Comparison of ENCODE assay signal across 8 mouse cellular contexts in genomic region chr15:68363058-68363735, GRCm38 (mm10).
DNase-seq lines count a peak whose midpoint lies in the region; ATAC-seq and TF ChIP-seq lines count a peak whose summit lies in the region.

No protein-coding gene starts in this region.

- peak overlapping the region; percentile 86 for H3K4me3 ChIP-seq in forebrain, embryonic 10.5 days
- peak overlapping the region; percentile 99 for H3K4me3 ChIP-seq in heart, embryonic 15.5 days
- peak overlapping the region; percentile 65 to 70 for H3K4me3 ChIP-seq in liver, embryonic 14.5 days (ENCODE audit: insufficient read depth in 1 of 2, low read depth in 2 of 2, low read length in 2 of 2)
- peak overlapping the region; percentile 86 for H3K4me3 ChIP-seq in neural tube, embryonic 11.5 days (ENCODE audit: low read depth, low read length)
- H3K4me3 ChIP-seq in stomach, postnatal 0 days (ENCODE audit: low read depth, low read length): peak overlapping the region; percentile 93

- no peaks in the 10 kb centered on the region for H3K27me3 ChIP-seq in forebrain, embryonic 10.5 days (ENCODE audit: poor library complexity, severe bottlenecking)
- H3K27me3 ChIP-seq in heart, embryonic 15.5 days: no peaks in the 10 kb centered on the region
- no peaks in the 10 kb centered on the region for H3K27me3 ChIP-seq in liver, embryonic 14.5 days (ENCODE audit: control insufficient read depth, insufficient read depth, low read length)
- no peaks in the 10 kb centered on the region for H3K27me3 ChIP-seq in neural tube, embryonic 11.5 days (ENCODE audit: control insufficient read depth, insufficient read depth, low read length)
- H3K27me3 ChIP-seq in stomach, postnatal 0 days (ENCODE audit: control insufficient read depth, insufficient read depth, low read length): no peaks in the 10 kb centered on the region

- no peak for TF ChIP-seq EP300 in liver, embryonic 14.5 days (IDR thresholded peaks at IDR 0.05; ENCODE audit: low read depth)
- TF ChIP-seq EP300 in stomach, postnatal 0 days (optimal IDR thresholded peaks at IDR 0.05): no peak

- peak overlapping the region; percentile 64 for H3K4me2 ChIP-seq in heart, embryonic 15.5 days
- H3K4me2 ChIP-seq in liver, embryonic 14.5 days (ENCODE audit: low read depth): peak overlapping the region; percentile 65
- H3K4me2 ChIP-seq in neural tube, embryonic 11.5 days (ENCODE audit: low read depth): peak overlapping the region; percentile 77
- peak overlapping the region; percentile 79 for H3K4me2 ChIP-seq in stomach, postnatal 0 days (replicated peaks; ENCODE audit: low read depth)

- H3K27ac ChIP-seq in forebrain, embryonic 10.5 days: peak overlapping the region; percentile 92
- H3K27ac ChIP-seq in heart, embryonic 15.5 days: peak overlapping the region; percentile 97
- H3K27ac ChIP-seq in liver, embryonic 14.5 days: no peak overlapping the region
- H3K27ac ChIP-seq in neural tube, embryonic 11.5 days (ENCODE audit: low read depth, low read length): peak overlapping the region; percentile 95
- peak overlapping the region; percentile 96 for H3K27ac ChIP-seq in stomach, postnatal 0 days (replicated peaks)

- TF ChIP-seq CTCF in liver, embryonic 14.5 days (IDR thresholded peaks at IDR 0.05; ENCODE audit: low read depth): no peak
- peak; percentile 35 for TF ChIP-seq CTCF in stomach, postnatal 0 days (IDR thresholded peaks at IDR 0.05; ENCODE audit: low read depth)

- peak; percentile 96 for DNase-seq in c-Kit-positive CD71-negative TER-119-negative erythroid progenitor cells, embryonic 14.5 days (ENCODE audit: low read depth)
- DNase-seq in forebrain, embryonic 10.5 days (ENCODE audit: extremely low spot score, low spot score): peak; percentile 98
- DNase-seq in kidney, postnatal 25 days: peak; percentile 99 to 100
- DNase-seq in liver, embryonic 14.5 days (ENCODE audit: low read depth in 3 of 3, low spot score in 3 of 3): peak; percentile 93 to 94 (median 93)
- peak; percentile 100 for DNase-seq in neural tube, embryonic 11.5 days (ENCODE audit: low spot score)
- DNase-seq in stomach, postnatal 0 days (ENCODE audit: low spot score): peak; percentile 99

- peak; percentile 91 for ATAC-seq in CD4-positive, CD25-positive, alpha-beta regulatory T cell, adult 4 months
- peak; percentile 94 for ATAC-seq in heart, embryonic 15.5 days (replicated peaks; ENCODE audit: insufficient number of reproducible peaks, insufficient read depth, low FRiP score, low read depth)
- peak; percentile 93 for ATAC-seq in liver, embryonic 14.5 days (ENCODE audit: insufficient read depth)
- ATAC-seq in neural tube, embryonic 11.5 days (ENCODE audit: insufficient read depth, low FRiP score, low TSS enrichment): peak; percentile 94
- peak; percentile 97 for ATAC-seq in stomach, postnatal 0 days (ENCODE audit: low FRiP score, low TSS enrichment)

- H3K9me3 ChIP-seq in forebrain, embryonic 10.5 days: no peaks in the 10 kb centered on the region
- no peaks in the 10 kb centered on the region for H3K9me3 ChIP-seq in heart, embryonic 15.5 days (replicated peaks)
- no peaks in the 10 kb centered on the region for H3K9me3 ChIP-seq in liver, embryonic 14.5 days (ENCODE audit: control insufficient read depth, low read length)
- H3K9me3 ChIP-seq in neural tube, embryonic 11.5 days (ENCODE audit: control insufficient read depth, low read length): no peaks in the 10 kb centered on the region
- no peaks in the 10 kb centered on the region for H3K9me3 ChIP-seq in stomach, postnatal 0 days (ENCODE audit: control insufficient read depth, low read length)

- under 1% methylated on average over 65 of the region's 72 CpGs for WGBS in forebrain, embryonic 10.5 days
- under 1% methylated on average over 69 of the region's 72 CpGs for WGBS in heart, embryonic 15.5 days
- under 1% methylated on average over 64 of the region's 72 CpGs for WGBS in liver, embryonic 14.5 days (ENCODE audit: insufficient replicate concordance)
- WGBS in neural tube, embryonic 11.5 days: under 1% methylated on average over 38 of the region's 72 CpGs
- WGBS in stomach, postnatal 0 days: under 1% methylated on average over 52 of the region's 72 CpGs

- H3K4me1 ChIP-seq in forebrain, embryonic 10.5 days: peaks cover 22% of the 10 kb centered on the region
- H3K4me1 ChIP-seq in heart, embryonic 15.5 days (replicated peaks): peaks cover 12% of the 10 kb centered on the region
- H3K4me1 ChIP-seq in liver, embryonic 14.5 days (replicated peaks; ENCODE audit: control insufficient read depth in 2 of 2, insufficient read depth in 2 of 2, low read length in 1 of 2): peaks cover 8 to 10% of the 10 kb centered on the region in 2 experiments
- H3K4me1 ChIP-seq in neural tube, embryonic 11.5 days (ENCODE audit: control insufficient read depth, insufficient read depth, low read length): peaks cover 8% of the 10 kb centered on the region; the same call in 1 of the 2 replicates
- H3K4me1 ChIP-seq in stomach, postnatal 0 days (replicated peaks; ENCODE audit: control insufficient read depth, insufficient read depth): no peaks in the 10 kb centered on the region

- H3K36me3 ChIP-seq in forebrain, embryonic 10.5 days (replicated peaks): no peaks in the 10 kb centered on the region
- no peaks in the 10 kb centered on the region for H3K36me3 ChIP-seq in heart, embryonic 15.5 days
- H3K36me3 ChIP-seq in liver, embryonic 14.5 days (replicated peaks; ENCODE audit: control insufficient read depth, insufficient read depth, low read depth): no peaks in the 10 kb centered on the region
- no peaks in the 10 kb centered on the region for H3K36me3 ChIP-seq in neural tube, embryonic 11.5 days (ENCODE audit: control insufficient read depth, insufficient read depth, low read length)
- no peaks in the 10 kb centered on the region for H3K36me3 ChIP-seq in stomach, postnatal 0 days (ENCODE audit: control insufficient read depth, insufficient read depth, low read length)

- peak overlapping the region; percentile 97 for H3K9ac ChIP-seq in heart, embryonic 15.5 days
- peak overlapping the region; percentile 70 for H3K9ac ChIP-seq in liver, embryonic 14.5 days (replicated peaks)
- H3K9ac ChIP-seq in neural tube, embryonic 11.5 days (ENCODE audit: low read length): peak overlapping the region; percentile 74
- H3K9ac ChIP-seq in stomach, postnatal 0 days (ENCODE audit: low read length): peak overlapping the region; percentile 91
